Mouse (Mus musculus) CH12F3 (cell line): ENCODE measurements around the gene Ubtf.

Experiments used
- in situ Hi-C: fragments of 300-500 bp; cut with MboI; formaldehyde crosslinking; loops from 2 replicates; pipeline ENCODE4 v1.14.3; 2020; ENCODE audit warnings: low sequenced_read_pairs

The Ubtf gene

GRCm38 (mm10) chr11:102318576-102319409, 749 bp downstream of the Ubtf start:
- in situ Hi-C loops: no loop called here

- in situ Hi-C loops: no loop called here
Measured at GRCm38 (mm10) chr11:102317901-102318575, 1.5 kb downstream of the Ubtf start.

DNA sequence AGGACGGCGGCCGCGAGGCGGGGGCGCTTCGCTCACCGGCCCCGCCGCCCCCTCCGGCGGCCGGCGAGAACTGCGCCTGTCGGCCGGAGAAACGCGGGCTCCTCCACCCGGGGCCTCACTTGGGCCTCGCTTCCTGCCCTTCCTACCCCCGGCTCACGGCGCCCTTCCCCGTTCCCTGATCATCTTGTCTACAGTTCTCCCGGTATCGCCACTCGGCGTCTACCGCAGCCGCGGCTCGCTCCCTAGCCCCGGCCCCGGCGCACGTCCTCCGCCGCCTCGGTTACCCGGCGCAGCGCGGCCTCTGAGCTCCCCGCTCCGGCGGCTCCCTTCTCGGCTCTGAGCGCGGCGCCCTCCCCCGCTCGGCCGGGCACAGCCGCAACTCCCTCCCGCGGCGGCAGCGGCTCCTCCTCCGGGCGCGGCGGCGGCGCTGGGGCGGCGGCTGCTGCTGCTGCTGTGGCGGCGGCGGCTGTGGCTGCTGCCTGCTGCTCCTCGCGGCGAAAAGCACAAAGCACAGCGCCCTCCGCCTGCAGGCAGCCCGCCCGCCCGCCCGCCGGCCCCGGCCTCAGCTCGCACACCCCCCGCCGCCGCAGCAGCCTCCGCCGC, 2.1 kb downstream of the Ubtf start:
- in situ Hi-C loops: no loop called here

DNA sequence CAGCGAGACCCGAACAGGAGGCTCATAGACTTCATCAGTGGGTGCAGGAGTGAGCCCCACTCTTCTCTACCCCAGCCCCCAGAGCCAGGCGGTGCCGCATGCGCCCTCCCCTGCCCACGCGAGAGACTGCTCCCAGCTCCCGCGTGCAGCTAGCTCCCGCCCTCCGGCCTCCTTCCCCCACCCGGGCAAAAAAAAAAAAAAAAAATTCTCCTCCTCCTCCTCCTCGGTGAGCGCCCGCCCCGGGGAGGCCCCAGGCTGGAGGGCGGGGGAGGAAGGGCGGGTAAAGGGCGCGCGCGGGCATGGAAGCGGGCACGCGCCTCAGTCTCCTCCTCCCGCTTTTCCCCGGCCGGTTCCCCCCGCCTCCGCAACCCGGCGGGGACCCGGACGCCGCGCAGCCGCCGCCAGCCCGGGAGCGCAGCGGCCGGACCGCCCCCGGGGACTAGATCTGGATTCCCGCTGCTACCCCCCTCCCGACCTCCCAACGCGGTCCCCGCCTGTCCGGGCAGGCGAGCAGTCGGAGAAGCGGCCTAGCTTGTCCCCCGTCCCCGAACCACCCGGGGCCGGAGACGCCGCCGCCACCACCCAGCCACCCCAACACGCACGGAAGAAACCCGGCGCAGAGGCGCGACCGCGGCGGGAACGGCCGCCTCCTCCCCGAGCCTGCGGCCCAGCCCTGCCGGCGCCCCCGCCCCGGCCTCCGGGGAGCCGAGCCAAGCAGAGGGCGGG, 2.8 kb downstream of the Ubtf start:
- in situ Hi-C loops: no loop called here

- in situ Hi-C loops: no loop called here
Measured at GRCm38 (mm10) chr11:102315690-102316571, 3.6 kb downstream of the Ubtf start.

DNA sequence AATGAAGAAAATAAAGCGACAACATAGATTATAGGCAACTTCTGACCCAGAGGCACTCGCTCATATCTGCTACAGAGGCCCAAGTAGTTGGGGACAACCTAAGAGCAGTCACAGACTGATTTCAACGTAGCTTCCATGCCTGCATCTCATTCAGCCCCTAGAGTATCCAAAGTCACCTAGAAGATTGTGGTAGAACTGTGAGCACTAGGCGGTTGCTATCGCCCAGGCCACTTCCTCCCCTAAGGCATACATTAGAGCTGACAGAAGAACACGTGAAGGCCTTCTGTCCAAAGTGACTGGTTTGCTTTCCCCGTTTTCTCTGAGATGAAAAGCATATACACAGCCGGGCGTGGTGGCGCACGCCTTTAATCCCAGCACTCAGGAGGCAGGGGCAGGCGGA, 5.2 kb downstream of the Ubtf start:
- in situ Hi-C loops: no loop called here

DNA sequence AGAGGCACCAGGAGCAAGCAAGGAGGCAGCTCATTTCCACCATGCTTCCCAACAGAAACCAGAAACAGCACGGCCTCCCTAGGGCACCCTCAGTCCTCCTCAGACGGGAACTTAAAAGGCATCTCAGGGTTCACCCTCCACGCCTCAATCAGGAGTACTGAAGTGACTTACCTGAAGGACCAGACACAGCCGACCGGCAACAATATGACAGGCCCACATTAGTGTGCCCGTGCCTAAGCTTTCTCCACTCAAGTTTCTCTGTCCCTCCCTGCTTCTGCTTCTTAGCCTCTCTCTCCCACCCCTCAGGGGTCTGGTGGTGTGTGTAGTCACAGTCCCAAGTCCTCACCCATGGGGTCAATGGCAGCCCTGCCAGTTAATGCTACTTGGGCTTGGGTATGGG, 7.0 kb downstream of the Ubtf start:
- in situ Hi-C loops: no loop called here

GRCm38 (mm10) chr11:102311966-102312365, 7.6 kb downstream of the Ubtf start:
- in situ Hi-C loops: no loop called here

GRCm38 (mm10) chr11:102310768-102311695, 8.5 kb downstream of the Ubtf start:
- in situ Hi-C loops: no loop called here

GRCm38 (mm10) chr11:102309821-102310617, 9.5 kb downstream of the Ubtf start:
- in situ Hi-C loops: no loop called here

- in situ Hi-C loops: no loop called here
Measured at GRCm38 (mm10) chr11:102308979-102309378, 10.6 kb downstream of the Ubtf start.

- in situ Hi-C loops: no loop called here
Measured at GRCm38 (mm10) chr11:102308104-102308503, 11.4 kb downstream of the Ubtf start.

DNA sequence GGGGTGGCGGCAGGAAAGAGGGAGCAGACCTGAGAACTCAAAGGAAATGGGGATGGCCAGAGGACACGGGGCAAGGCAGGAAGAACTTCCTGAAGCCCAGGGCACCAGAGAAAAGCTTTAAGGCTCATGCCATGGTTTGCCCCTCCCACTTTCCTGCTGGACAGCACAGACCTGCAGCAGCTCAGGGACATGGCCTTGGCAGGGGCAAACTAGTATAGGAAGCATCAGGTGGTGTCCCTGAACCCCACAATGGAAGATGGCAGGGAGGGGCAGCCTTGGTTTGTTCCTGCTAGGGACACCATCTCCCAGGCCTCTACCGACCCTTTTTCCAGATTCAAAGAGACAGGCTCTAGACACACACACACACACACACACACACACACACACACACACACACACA, 14.2 kb downstream of the Ubtf start:
- in situ Hi-C loops: no loop called here

DNA sequence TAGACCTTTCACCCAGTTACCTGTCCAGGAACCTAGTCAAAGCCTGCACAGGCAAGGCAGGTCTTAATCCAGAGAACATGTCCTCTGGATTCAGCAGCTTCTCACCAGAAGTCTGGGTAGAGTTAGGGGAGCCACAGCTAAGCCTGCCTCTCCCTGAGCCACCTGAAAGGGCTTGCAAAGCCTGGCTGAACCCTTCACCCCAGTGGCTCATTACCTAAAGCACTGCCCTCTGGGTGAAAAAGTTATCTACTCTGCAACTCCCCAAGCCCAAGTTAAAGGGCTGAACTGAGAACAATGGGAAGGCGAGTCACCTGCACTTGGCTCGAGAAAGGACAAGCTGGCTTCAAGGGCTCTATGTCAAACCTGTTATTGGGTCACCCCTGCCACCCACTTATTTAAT, 15.4 kb downstream of the Ubtf start:
- in situ Hi-C loops: loop anchor here (5.0 kb wide), 1 partner anchor 108 kb away; no protein-coding TSS in a partner anchor

DNA sequence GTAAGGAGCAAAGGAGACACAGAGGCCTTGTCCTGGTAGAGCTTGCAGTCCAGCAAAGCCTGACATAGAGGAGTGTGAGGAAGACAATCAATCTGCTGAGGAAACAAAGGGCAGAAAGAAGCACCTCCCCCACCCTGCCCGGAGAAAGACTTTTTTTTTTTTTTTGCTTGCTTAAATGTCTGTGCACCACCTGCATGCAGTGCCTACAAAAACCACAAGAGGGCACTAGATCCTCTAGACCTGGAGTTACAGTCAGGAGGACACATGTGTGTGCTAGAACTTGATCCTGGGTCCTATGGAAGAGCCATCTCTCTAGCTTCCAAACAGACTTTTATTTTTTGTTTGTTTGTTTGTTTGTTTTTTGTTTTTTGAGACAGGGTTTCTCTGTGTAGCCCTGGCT, 19.7 kb downstream of the Ubtf start:
- in situ Hi-C loops: loop anchor here (5.0 kb wide), 1 partner anchor 112 kb away; no protein-coding TSS in a partner anchor

- in situ Hi-C loops: no loop called here
Measured at GRCm38 (mm10) chr11:102297577-102298556, 21.7 kb downstream of the Ubtf start.
